ENCODE assay signal across 9 mouse cellular contexts in the genomic region with DNA sequence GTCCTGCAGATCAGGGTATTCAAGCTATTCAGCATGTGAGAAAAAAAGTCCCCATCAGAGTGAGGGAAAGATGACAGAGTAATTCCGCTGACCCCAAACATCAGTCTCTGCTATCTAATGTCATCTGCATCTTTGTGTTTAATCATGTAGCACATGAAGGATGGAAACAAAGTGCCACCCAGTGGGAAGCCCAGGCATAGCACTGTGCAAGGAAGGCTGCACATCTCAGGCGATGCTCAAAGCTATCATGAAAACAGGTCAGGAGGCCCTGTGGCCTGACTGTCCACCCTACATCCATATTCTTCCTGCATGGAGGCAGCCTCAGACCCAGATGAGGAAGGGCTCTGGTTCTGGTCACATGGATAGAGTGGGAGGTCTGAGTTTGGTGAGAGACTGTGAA. TPM values are rescaled to one million over a fixed set of nuclear protein-coding genes. Genes with fewer than 3 reads are reported as not detected.
A peak's percentile ranks its signal among the peaks of the same experiment; 100 is the strongest.
DNase-seq lines count a peak whose midpoint lies in the region; ATAC-seq and TF ChIP-seq lines count a peak whose summit lies in the region.
"Had no signal": no experiment of that assay in that cellular context is flagged by ENCODE, and none has a peak within 500 bp of the region (broad histone marks: within the 10 kb centered on the region; RNA-seq: fewer than 3 reads in every experiment).

No protein-coding gene starts in this region.

- ATAC-seq in limb, embryonic 11.5 days (ENCODE audit: insufficient number of reproducible peaks, low FRiP score, low TSS enrichment, low read depth) = no peak
- ATAC-seq in erythroblast, adult 5-6 weeks (replicated peaks; ENCODE audit: low FRiP score, poor library complexity, severe bottlenecking) = 0 out of 2 replicates have a peak, but pooled peaks have one; percentile 44
- peak; percentile 64; the same call in 1 of the 2 replicates for ATAC-seq in hindbrain, embryonic 14.5 days (ENCODE audit: low FRiP score)
- peak; percentile 42; the same call in 1 of the 2 replicates for ATAC-seq in midbrain, postnatal 0 days (ENCODE audit: low FRiP score)

- no peaks in the 10 kb centered on the region for H3K9me3 ChIP-seq in limb, embryonic 11.5 days (ENCODE audit: control insufficient read depth, low read length)
- no peaks in the 10 kb centered on the region for H3K9me3 ChIP-seq in limb, embryonic 10.5 days (replicated peaks)
- no peaks in the 10 kb centered on the region for H3K9me3 ChIP-seq in hindbrain, embryonic 14.5 days (ENCODE audit: control insufficient read depth, low read length)
- H3K9me3 ChIP-seq in midbrain, postnatal 0 days (ENCODE audit: low read length) = no peaks in the 10 kb centered on the region

- DNase-seq in limb, embryonic 11.5 days (ENCODE audit: low spot score) = peak; percentile 32
- DNase-seq in limb, embryonic 10.5 days (ENCODE audit: low spot score) = no peak
- DNase-seq in R1 (ENCODE audit: low read depth, low spot score) = peak; percentile 38
- peak; percentile 63 for DNase-seq in hindbrain, embryonic 14.5 days (ENCODE audit: low spot score)
- DNase-seq in left cerebral cortex, adult 18-20 months (ENCODE audit: low spot score in 2 of 2) = peak; percentile 72
- peak; percentile 70 for DNase-seq in midbrain, postnatal 0 days (ENCODE audit: low spot score)
- DNase-seq in c-Kit-positive CD71-positive TER-119-positive erythroid progenitor cells, embryonic 14.5 days (ENCODE audit: low spot score) = no peak

- TF ChIP-seq CTCF in midbrain, postnatal 0 days (IDR thresholded peaks at IDR 0.05) = peak; percentile 91

- no peaks in the 10 kb centered on the region for H3K27me3 ChIP-seq in limb, embryonic 11.5 days (ENCODE audit: control insufficient read depth, insufficient read depth, low read length)
- no peaks in the 10 kb centered on the region for H3K27me3 ChIP-seq in limb, embryonic 10.5 days (ENCODE audit: low read depth, poor library complexity, severe bottlenecking)
- H3K27me3 ChIP-seq in hindbrain, embryonic 14.5 days (ENCODE audit: control insufficient read depth, insufficient read depth, low read length) = no peaks in the 10 kb centered on the region
- H3K27me3 ChIP-seq in midbrain, postnatal 0 days (ENCODE audit: insufficient read depth, low read length) = no peaks in the 10 kb centered on the region

- no peak overlapping the region for H3K9ac ChIP-seq in limb, embryonic 11.5 days (ENCODE audit: low read length)
- no peak overlapping the region for H3K9ac ChIP-seq in hindbrain, embryonic 14.5 days
- H3K9ac ChIP-seq in midbrain, postnatal 0 days (replicated peaks; ENCODE audit: low read length, poor library complexity, severe bottlenecking) = no peak overlapping the region

- 76% methylated on average over 2 of the region's 2 CpGs for WGBS in limb, embryonic 11.5 days
- 89% methylated on average over 2 of the region's 2 CpGs for WGBS in limb, embryonic 10.5 days
- 51% methylated on average over 2 of the region's 2 CpGs for WGBS in hindbrain, embryonic 14.5 days
- WGBS in midbrain, postnatal 0 days = 48% methylated on average over 2 of the region's 2 CpGs

- H3K4me3 ChIP-seq in limb, embryonic 11.5 days (ENCODE audit: low read depth, low read length) = no peak overlapping the region
- H3K4me3 ChIP-seq in limb, embryonic 10.5 days = no peak overlapping the region
- no peak overlapping the region for H3K4me3 ChIP-seq in hindbrain, embryonic 14.5 days (replicated peaks; ENCODE audit: low read length)
- H3K4me3 ChIP-seq in midbrain, postnatal 0 days (ENCODE audit: low read depth, low read length) = no peak overlapping the region

- peaks cover 35% of the 10 kb centered on the region for H3K36me3 ChIP-seq in limb, embryonic 11.5 days (ENCODE audit: control insufficient read depth, insufficient read depth, low read length)
- H3K36me3 ChIP-seq in limb, embryonic 10.5 days = peaks cover 91% of the 10 kb centered on the region
- 0 out of 2 replicates have a peak, but pooled peaks cover 4% of the 10 kb centered on the region for H3K36me3 ChIP-seq in hindbrain, embryonic 14.5 days (replicated peaks; ENCODE audit: control insufficient read depth, insufficient read depth)
- H3K36me3 ChIP-seq in midbrain, postnatal 0 days (ENCODE audit: insufficient read depth, low read length) = no peaks in the 10 kb centered on the region

- H3K4me2 ChIP-seq in limb, embryonic 11.5 days (ENCODE audit: low read depth, severe bottlenecking) = no peak overlapping the region
- no peak overlapping the region for H3K4me2 ChIP-seq in hindbrain, embryonic 14.5 days (replicated peaks)
- no peak overlapping the region for H3K4me2 ChIP-seq in midbrain, postnatal 0 days (ENCODE audit: low read depth, low read length, poor library complexity, severe bottlenecking)

- H3K4me1 ChIP-seq in limb, embryonic 11.5 days (ENCODE audit: control insufficient read depth, insufficient read depth, low read length) = no peaks in the 10 kb centered on the region
- H3K4me1 ChIP-seq in limb, embryonic 10.5 days = no peaks in the 10 kb centered on the region
- no peaks in the 10 kb centered on the region for H3K4me1 ChIP-seq in hindbrain, embryonic 14.5 days (replicated peaks; ENCODE audit: control insufficient read depth, insufficient read depth, low read length)
- H3K4me1 ChIP-seq in midbrain, postnatal 0 days (ENCODE audit: insufficient read depth, low read length) = no peaks in the 10 kb centered on the region

- H3K27ac ChIP-seq in limb, embryonic 11.5 days (replicated peaks; ENCODE audit: low read depth, low read length) = no peak overlapping the region
- no peak overlapping the region for H3K27ac ChIP-seq in limb, embryonic 10.5 days
- H3K27ac ChIP-seq in hindbrain, embryonic 14.5 days = no peak overlapping the region
- H3K27ac ChIP-seq in midbrain, postnatal 0 days (ENCODE audit: low read depth, low read length) = no peak overlapping the region

RNA-seq across cellular contexts. Expression of a gene that starts 12.7 kb away (rescaled TPM):
- polyA plus RNA-seq in limb, embryonic 11.5 days (2014; fragmentation: Nextera tagmentation; extraction: Ambion mirVana) = 96.5 and 106 TPM in 2 replicates
- polyA plus RNA-seq in limb, embryonic 10.5 days (2016; fragmentation: Nextera tagmentation; extraction: Ambion mirVana) = 99.3 and 118 TPM in 2 replicates
- total RNA-seq in erythroblast, adult 5-6 weeks (2015; ENCODE audit: low replicate concordance) = 26.1 and 27.3 TPM in 2 replicates
- 32.5 and 54.9 TPM in 2 replicates for total RNA-seq in erythroblast, adult 5-6 weeks (2017; ENCODE audit: low replicate concordance)
- 68.2 and 90.8 TPM in 2 replicates for polyA plus RNA-seq in hindbrain, embryonic 14.5 days (2014; fragmentation: Nextera tagmentation; extraction: Ambion mirVana)
- total RNA-seq in left cerebral cortex, adult 18-20 months (2021) = 10 to 100 TPM; 87.5 to 97.2 TPM
- total RNA-seq in midbrain, postnatal 0 days (2014; rRNA removed) = 58.1 and 60.9 TPM in 2 replicates
- 115 and 116 TPM in 2 replicates for polyA plus RNA-seq in midbrain, postnatal 0 days (2015; fragmentation: Nextera tagmentation; extraction: Ambion mirVana)

RNA-seq across cellular contexts. Expression of a gene that starts 12.9 kb away (rescaled TPM):
- polyA plus RNA-seq in limb, embryonic 11.5 days (2014; fragmentation: Nextera tagmentation; extraction: Ambion mirVana) = 81.6 and 86.3 TPM in 2 replicates
- 82.9 and 88.0 TPM in 2 replicates for polyA plus RNA-seq in limb, embryonic 10.5 days (2016; fragmentation: Nextera tagmentation; extraction: Ambion mirVana)
- 21.7 and 23.6 TPM in 2 replicates for total RNA-seq in erythroblast, adult 5-6 weeks (2015; ENCODE audit: low replicate concordance)
- 28.5 and 33.2 TPM in 2 replicates for total RNA-seq in erythroblast, adult 5-6 weeks (2017; ENCODE audit: low replicate concordance)
- polyA plus RNA-seq in hindbrain, embryonic 14.5 days (2014; fragmentation: Nextera tagmentation; extraction: Ambion mirVana) = 6.5 and 9.8 TPM in 2 replicates
- total RNA-seq in left cerebral cortex, adult 18-20 months (2021) = 1 to 10 TPM in 1 of 2 experiments, under 1 TPM in 1; 0.77 to 2.0 TPM
- total RNA-seq in midbrain, postnatal 0 days (2014; rRNA removed) = 3.3 and 4.8 TPM in 2 replicates
- polyA plus RNA-seq in midbrain, postnatal 0 days (2015; fragmentation: Nextera tagmentation; extraction: Ambion mirVana) = 2.8 and 3.0 TPM in 2 replicates

RNA-seq across cellular contexts. Expression of a gene that starts 22.2 kb away (rescaled TPM):
- 16.4 and 18.9 TPM in 2 replicates for polyA plus RNA-seq in limb, embryonic 11.5 days (2014; fragmentation: Nextera tagmentation; extraction: Ambion mirVana)
- 18.7 and 21.4 TPM in 2 replicates for polyA plus RNA-seq in limb, embryonic 10.5 days (2016; fragmentation: Nextera tagmentation; extraction: Ambion mirVana)
- total RNA-seq in erythroblast, adult 5-6 weeks (2015; ENCODE audit: low replicate concordance) = not detected in 2 replicates
- total RNA-seq in erythroblast, adult 5-6 weeks (2017; ENCODE audit: low replicate concordance) = not detected in 2 replicates
- 115 and 122 TPM in 2 replicates for polyA plus RNA-seq in hindbrain, embryonic 14.5 days (2014; fragmentation: Nextera tagmentation; extraction: Ambion mirVana)
- total RNA-seq in left cerebral cortex, adult 18-20 months (2021) = 10 to 100 TPM; 47.2 to 51.8 TPM
- 139 and 181 TPM in 2 replicates for total RNA-seq in midbrain, postnatal 0 days (2014; rRNA removed)
- polyA plus RNA-seq in midbrain, postnatal 0 days (2015; fragmentation: Nextera tagmentation; extraction: Ambion mirVana) = 115 and 137 TPM in 2 replicates

RNA-seq across cellular contexts. Expression of a gene that starts 37.5 kb away (rescaled TPM):
- polyA plus RNA-seq in limb, embryonic 11.5 days (2014; fragmentation: Nextera tagmentation; extraction: Ambion mirVana) = 28.4 and 31.4 TPM in 2 replicates
- polyA plus RNA-seq in limb, embryonic 10.5 days (2016; fragmentation: Nextera tagmentation; extraction: Ambion mirVana) = 35.9 and 39.8 TPM in 2 replicates
- 12.7 and 14.0 TPM in 2 replicates for total RNA-seq in erythroblast, adult 5-6 weeks (2015; ENCODE audit: low replicate concordance)
- total RNA-seq in erythroblast, adult 5-6 weeks (2017; ENCODE audit: low replicate concordance) = 6.3 and 10.9 TPM in 2 replicates
- polyA plus RNA-seq in hindbrain, embryonic 14.5 days (2014; fragmentation: Nextera tagmentation; extraction: Ambion mirVana) = 24.7 and 31.7 TPM in 2 replicates
- total RNA-seq in left cerebral cortex, adult 18-20 months (2021) = 10 to 100 TPM; 24.1 to 26.6 TPM
- total RNA-seq in midbrain, postnatal 0 days (2014; rRNA removed) = 23.1 and 32.8 TPM in 2 replicates
- polyA plus RNA-seq in midbrain, postnatal 0 days (2015; fragmentation: Nextera tagmentation; extraction: Ambion mirVana) = 47.2 and 55.4 TPM in 2 replicates

RNA-seq across cellular contexts. Expression of a gene that starts 37.5 kb away (rescaled TPM):
- polyA plus RNA-seq in limb, embryonic 11.5 days (2014; fragmentation: Nextera tagmentation; extraction: Ambion mirVana) = not detected in 2 replicates
- polyA plus RNA-seq in limb, embryonic 10.5 days (2016; fragmentation: Nextera tagmentation; extraction: Ambion mirVana) = not detected in 2 replicates
- not detected in 2 replicates for total RNA-seq in erythroblast, adult 5-6 weeks (2015; ENCODE audit: low replicate concordance)
- total RNA-seq in erythroblast, adult 5-6 weeks (2017; ENCODE audit: low replicate concordance) = 2.9 TPM in 1 of 2 replicates, not detected in the other
- polyA plus RNA-seq in hindbrain, embryonic 14.5 days (2014; fragmentation: Nextera tagmentation; extraction: Ambion mirVana) = not detected in 2 replicates
- total RNA-seq in left cerebral cortex, adult 18-20 months (2021) = 10 to 100 TPM in 1 of 2 experiments, 1 to 10 TPM in 1; 5.6 to 13.5 TPM
- not detected in 2 replicates for total RNA-seq in midbrain, postnatal 0 days (2014; rRNA removed)
- 0.17 and 0.27 TPM in 2 replicates for polyA plus RNA-seq in midbrain, postnatal 0 days (2015; fragmentation: Nextera tagmentation; extraction: Ambion mirVana)
- polyA plus RNA-seq: lung, embryonic 16.5 days had no signal

Comparison
In these comparisons a context has a peak if more than half of its experiments do, and no peak if none do; other contexts are left out.
1. DNase-seq: peak in limb, embryonic 11.5 days (single experiment), R1 (single experiment), hindbrain, embryonic 14.5 days (single experiment), left cerebral cortex, adult 18-20 months (2 of 2) and midbrain, postnatal 0 days (single experiment); none in limb, embryonic 10.5 days (single experiment) and c-Kit-positive CD71-positive TER-119-positive erythroid progenitor cells, embryonic 14.5 days (single experiment).